Mouse (Mus musculus) limb, embryonic 11.5 days (tissue): Measurements from ENCODE around the gene Bpgm. TPM values are rescaled to one million over a fixed set of nuclear protein-coding genes. Genes with fewer than 3 reads are reported as not detected.

Source experiments
- ATAC-seq: fragments of 200-750 bp; cut with Nextera tagmentation; 2 replicates; pipeline ENCODE4 v1.8.0; 2017; ENCODE audit warnings: low read depth; ENCODE audit not compliant: insufficient number of reproducible peaks, low FRiP score, low TSS enrichment
- DNase-seq: peaks from one replicate; pipeline ENCODE4 v3.0.0-alpha.2; 2015; ENCODE audit warnings: low spot score
- H3K27ac ChIP-seq: fragments of 300-500 bp; sonication (generic); replicated peaks from 2 replicates; pipeline ENCODE4 v1.5.1; 2014; ENCODE audit warnings: low read depth, mild to moderate bottlenecking, low read length
- H3K27me3 ChIP-seq: fragments of 300-500 bp; sonication (generic); 2 replicates; pipeline ENCODE4 v1.6.1; 2014; ENCODE audit warnings: mild to moderate bottlenecking, low read length, mixed read lengths; ENCODE audit not compliant: control insufficient read depth, insufficient read depth
- H3K36me3 ChIP-seq: fragments of 300-500 bp; sonication (generic); 2 replicates; pipeline ENCODE4 v1.6.1; 2014; ENCODE audit warnings: mild to moderate bottlenecking, low read length, moderate library complexity, mixed read lengths; ENCODE audit not compliant: control insufficient read depth, insufficient read depth
- H3K4me1 ChIP-seq: fragments of 300-500 bp; sonication (generic); 2 replicates; pipeline ENCODE4 v1.6.1; 2014; ENCODE audit warnings: low read length, mixed read lengths; ENCODE audit not compliant: control insufficient read depth, insufficient read depth
- H3K4me2 ChIP-seq: fragments of 300-500 bp; sonication (generic); 2 replicates; pipeline ENCODE4 v1.6.1; 2014; ENCODE audit warnings: low read depth, mild to moderate bottlenecking, moderate library complexity; ENCODE audit not compliant: severe bottlenecking
- H3K4me3 ChIP-seq: fragments of 300-500 bp; sonication (generic); 2 replicates; pipeline ENCODE4 v1.5.1; 2014; ENCODE audit warnings: low read depth, low read length
- H3K9ac ChIP-seq: fragments of 300-500 bp; sonication (generic); 2 replicates; pipeline ENCODE4 v1.6.1; 2014; ENCODE audit warnings: mild to moderate bottlenecking, low read length
- H3K9me3 ChIP-seq: fragments of 300-500 bp; sonication (generic); 2 replicates; pipeline ENCODE4 v1.6.1; 2016; ENCODE audit warnings: low read length; ENCODE audit not compliant: control insufficient read depth
- WGBS: fragments of 180-500 bp; shearing (Covaris S2); extraction: QIAGEN DNeasy Blood & Tissue Kit; methylation state at CpG from one replicate; pipeline ENCODE4 v1.1.7; 2014; 5-methylcytosine and 5-hydroxymethylcytosine counted together
- polyA plus RNA-seq: library from polyadenylated mRNA; unstranded; fragments of >200 nt; fragmentation: Nextera tagmentation; extraction: Ambion mirVana; gene quantifications from 2 replicates; pipeline ENCODE4 v1.2.1, GENCODE M21; 2014

Gene Bpgm
- polyA plus RNA-seq, 1 experiment from 2014 or later = 47.3 TPM

GRCm38 (mm10) chr6:34479531-34479930, 3.5 kb downstream of the Bpgm start:
- no peak for DNase-seq
- H3K27ac ChIP-seq = no peak overlapping the region
- H3K27me3 ChIP-seq = no peaks in the 10 kb centered on the region
- ATAC-seq = no peak
- H3K4me1 ChIP-seq = peaks cover 12% of the 10 kb centered on the region
- H3K4me2 ChIP-seq = no peak overlapping the region
- no peak overlapping the region for H3K9ac ChIP-seq
- no peak overlapping the region for H3K4me3 ChIP-seq
- no peaks in the 10 kb centered on the region for H3K9me3 ChIP-seq
- 16% methylated on average over 8 of the region's 8 CpGs for WGBS
- no peaks in the 10 kb centered on the region for H3K36me3 ChIP-seq

- H3K9ac ChIP-seq = no peak overlapping the region
- no peak overlapping the region for H3K4me3 ChIP-seq
- DNase-seq (no peak), ATAC-seq (no peak)
- H3K9me3 ChIP-seq = no peaks in the 10 kb centered on the region
- no peak overlapping the region for H3K4me2 ChIP-seq
- WGBS = 35% methylated on average over 4 of the region's 4 CpGs
- H3K36me3 ChIP-seq = no peaks in the 10 kb centered on the region
- peaks cover 12% of the 10 kb centered on the region for H3K4me1 ChIP-seq
- no peak overlapping the region for H3K27ac ChIP-seq
- H3K27me3 ChIP-seq = no peaks in the 10 kb centered on the region
Observed at GRCm38 (mm10) chr6:34480749-34481148, 4.7 kb downstream of the Bpgm start.

- Histone ChIP-seq H3K9me3 (no peaks in the 10 kb centered on the region), H3K27me3 (no peaks in the 10 kb centered on the region), H3K27ac (no peak overlapping the region), H3K9ac (no peak overlapping the region), H3K36me3 (no peaks in the 10 kb centered on the region), H3K4me1 (peaks cover 12% of the 10 kb centered on the region), H3K4me2 (no peak overlapping the region), H3K4me3 (no peak overlapping the region)
- 80% methylated on average over 6 of the region's 6 CpGs for WGBS
- DNase-seq (no peak), ATAC-seq (no peak)
Observed at GRCm38 (mm10) chr6:34481349-34481748, 5.3 kb downstream of the Bpgm start.

GRCm38 (mm10) chr6:34482842-34483241, 6.8 kb downstream of the Bpgm start:
- Histone ChIP-seq H3K9me3 (no peaks in the 10 kb centered on the region), H3K36me3 (no peaks in the 10 kb centered on the region), H3K4me3 (no peak overlapping the region), H3K9ac (no peak overlapping the region), H3K4me1 (peaks cover 12% of the 10 kb centered on the region), H3K4me2 (no peak overlapping the region), H3K27me3 (no peaks in the 10 kb centered on the region), H3K27ac (no peak overlapping the region)
- 80% methylated on average over 4 of the region's 4 CpGs for WGBS
- ATAC-seq = no peak
- DNase-seq = no peak

- Histone ChIP-seq H3K9ac (no peak overlapping the region), H3K4me3 (no peak overlapping the region), H3K36me3 (no peaks in the 10 kb centered on the region), H3K9me3 (no peaks in the 10 kb centered on the region), H3K27ac (no peak overlapping the region), H3K27me3 (no peaks in the 10 kb centered on the region), H3K4me2 (no peak overlapping the region), H3K4me1 (peaks cover 9% of the 10 kb centered on the region)
- WGBS = 86% methylated on average over 5 of the region's 5 CpGs
- ATAC-seq (no peak), DNase-seq (no peak)
Observed at GRCm38 (mm10) chr6:34483390-34483789, 7.4 kb downstream of the Bpgm start.

- H3K4me2 ChIP-seq = no peak overlapping the region
- no peaks in the 10 kb centered on the region for H3K27me3 ChIP-seq
- H3K4me1 ChIP-seq = peaks cover 4% of the 10 kb centered on the region
- no peaks in the 10 kb centered on the region for H3K36me3 ChIP-seq
- H3K27ac ChIP-seq = no peak overlapping the region
- 91% methylated on average over 7 of the region's 7 CpGs for WGBS
- no peak for ATAC-seq
- no peaks in the 10 kb centered on the region for H3K9me3 ChIP-seq
- no peak overlapping the region for H3K9ac ChIP-seq
- H3K4me3 ChIP-seq = no peak overlapping the region
- no peak for DNase-seq
Observed at GRCm38 (mm10) chr6:34483811-34484210, 7.8 kb downstream of the Bpgm start.

GRCm38 (mm10) chr6:34486071-34486626, 10.1 kb downstream of the Bpgm start:
- H3K36me3 ChIP-seq = no peaks in the 10 kb centered on the region
- no peaks in the 10 kb centered on the region for H3K9me3 ChIP-seq
- ATAC-seq (no peak), DNase-seq (no peak)
- H3K4me1 ChIP-seq = no peaks in the 10 kb centered on the region
- WGBS = 87% methylated on average over 14 of the region's 14 CpGs
- H3K4me2 ChIP-seq = no peak overlapping the region
- H3K9ac ChIP-seq = no peak overlapping the region
- no peak overlapping the region for H3K4me3 ChIP-seq
- no peak overlapping the region for H3K27ac ChIP-seq
- no peaks in the 10 kb centered on the region for H3K27me3 ChIP-seq

GRCm38 (mm10) chr6:34493327-34494095, 17.5 kb downstream of the Bpgm start:
- ATAC-seq (no peak), DNase-seq (no peak)
- peaks cover 20% of the 10 kb centered on the region for H3K4me1 ChIP-seq
- no peak overlapping the region for H3K27ac ChIP-seq
- no peaks in the 10 kb centered on the region for H3K36me3 ChIP-seq
- no peak overlapping the region for H3K9ac ChIP-seq
- no peak overlapping the region for H3K4me3 ChIP-seq
- WGBS = 87% methylated on average over 21 of the region's 21 CpGs
- H3K9me3 ChIP-seq = no peaks in the 10 kb centered on the region
- H3K27me3 ChIP-seq = no peaks in the 10 kb centered on the region
- no peak overlapping the region for H3K4me2 ChIP-seq
